Mouse (Mus musculus) embryonic fibroblast, embryonic 13.5 days (primary cell): Measurements from ENCODE around the gene Naaladl2.

Experiments
- CTCF ChIP-seq: IDR thresholded peaks from 2 replicates; pipeline ENCODE4 v1.5.1; 2011; ENCODE audit warnings: mild to moderate bottlenecking, control low read depth, low read length, moderate library complexity, borderline replicate concordance; ENCODE audit not compliant: insufficient read depth
- POLR2A ChIP-seq: IDR thresholded peaks from 2 replicates; pipeline ENCODE4 v1.6.1; 2011; ENCODE audit warnings: low read depth, mild to moderate bottlenecking, control low read depth, low read length, moderate library complexity

- TF ChIP-seq POLR2A (no peak), CTCF (no peak)
Observed at GRCm38 (mm10) chr3:24782784-24783461, 361.1 kb downstream of the Naaladl2 start.
